Mouse (Mus musculus): ENCODE results near the gene Bag1.
"Not testable (repeated sequence)": the region's sequence is repeated elsewhere in the genome, so short reads cannot be mapped to it uniquely, and the experiment has no call there.

Gene Bag1

DNA sequence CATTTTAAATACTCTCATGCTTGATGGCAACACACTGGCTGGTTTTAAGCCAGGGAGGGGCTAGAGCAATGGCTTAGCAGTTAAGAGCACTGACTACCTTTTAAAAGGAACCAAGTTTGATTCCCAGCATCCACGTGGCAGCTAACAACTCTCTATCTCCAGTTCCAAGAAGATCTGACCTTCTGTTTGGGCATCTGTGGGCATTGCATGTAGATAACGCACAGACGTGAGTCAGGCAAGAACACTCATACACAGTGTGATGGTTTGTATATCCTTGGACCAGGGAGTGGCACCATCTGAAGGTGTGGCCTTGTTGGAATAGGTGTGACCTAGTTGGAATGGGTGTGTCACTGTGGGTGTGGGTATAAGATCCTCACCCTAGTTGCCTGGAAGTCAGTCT is 13.7 kb downstream of the Bag1 start:
- not testable (repeated sequence) for DNase-seq

DNA sequence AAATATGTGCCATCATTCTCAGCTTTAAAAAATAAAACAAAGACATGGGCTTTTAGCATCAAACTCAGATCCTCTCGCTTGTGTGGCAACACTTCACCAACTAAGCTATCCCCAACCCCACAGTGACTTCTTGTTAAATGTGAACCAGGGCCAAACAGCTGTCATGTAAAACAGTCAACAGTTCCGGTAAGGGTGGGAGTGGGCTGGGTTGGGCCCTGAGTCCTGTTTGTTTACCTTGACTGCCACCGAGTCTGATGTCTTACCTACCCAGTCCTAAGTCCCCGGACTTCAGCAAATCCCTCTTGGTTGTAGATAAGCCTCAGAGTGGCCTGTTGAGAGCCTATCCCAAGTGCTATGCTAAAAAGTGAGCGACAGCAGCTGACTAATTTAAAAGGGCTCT is 14.4 kb downstream of the Bag1 start:
- no peak for DNase-seq

DNA sequence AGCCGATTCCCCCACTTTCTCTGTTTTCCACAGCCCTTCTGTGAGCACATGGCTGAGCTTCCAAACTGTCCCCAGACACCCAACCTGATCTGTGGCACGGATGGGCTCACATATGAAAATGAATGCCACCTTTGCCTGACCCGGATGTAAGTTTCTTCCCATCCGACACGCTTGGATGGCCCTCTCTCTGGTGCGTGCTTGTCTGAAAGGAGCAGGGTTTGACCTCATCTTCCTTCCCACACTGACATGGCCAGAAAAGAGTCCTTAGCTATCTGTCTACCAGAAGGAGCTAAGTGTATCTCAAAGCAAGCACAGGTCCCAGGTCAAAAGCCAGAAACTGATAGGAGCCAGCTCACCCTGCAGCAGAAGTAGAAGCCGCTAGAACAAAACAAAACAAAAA is 19.0 kb downstream of the Bag1 start:
- DNase-seq, result no peak

DNA sequence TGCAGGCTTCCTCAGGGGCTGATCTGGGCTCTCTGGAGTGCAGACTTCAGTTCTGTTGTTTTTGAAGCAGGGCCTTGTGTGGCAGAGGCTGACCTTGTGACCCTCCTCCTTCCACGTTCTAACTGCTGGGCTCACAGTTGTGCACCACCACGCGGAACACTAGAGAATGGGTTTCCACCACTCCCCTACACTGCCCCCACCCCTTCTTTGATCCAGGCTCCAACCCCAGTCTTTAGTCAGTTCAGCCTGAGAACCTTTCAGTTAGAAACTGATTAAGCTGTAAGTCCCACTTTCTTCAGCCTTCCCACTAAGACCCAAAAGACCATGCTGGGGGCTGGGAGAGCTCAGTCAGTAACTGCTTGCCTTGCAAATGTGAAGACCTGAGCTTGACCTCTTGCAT is 22.5 kb downstream of the Bag1 start:
- DNase-seq, result no peak

DNA sequence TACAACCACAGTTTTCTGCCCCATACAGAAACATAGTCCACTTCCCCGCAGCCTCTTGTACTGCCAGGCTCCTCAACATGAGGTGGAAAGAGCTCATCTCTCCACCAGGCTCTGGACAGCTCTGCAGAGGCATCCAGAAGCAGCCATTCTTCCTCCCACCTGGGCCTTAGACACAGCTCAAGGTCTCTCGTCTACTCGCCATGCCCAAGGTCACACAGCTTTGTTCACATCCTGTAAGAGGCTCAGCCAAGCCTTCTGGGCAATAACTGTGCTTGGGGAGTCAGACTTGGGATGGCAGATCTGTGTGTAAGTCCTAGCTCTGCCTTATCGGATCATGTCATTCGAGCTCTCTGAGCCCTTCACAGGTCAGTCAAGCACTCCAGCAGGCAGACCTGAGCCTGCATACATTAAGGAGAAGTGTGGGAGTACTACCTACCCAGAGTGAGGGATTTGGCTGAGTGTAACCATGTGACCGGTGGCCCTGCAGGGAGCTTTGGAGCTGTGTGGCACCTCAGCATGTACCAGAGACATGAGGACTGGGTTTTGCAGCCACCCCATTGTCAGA is 24.9 kb downstream of the Bag1 start:
- DNase-seq, result no peak

DNA sequence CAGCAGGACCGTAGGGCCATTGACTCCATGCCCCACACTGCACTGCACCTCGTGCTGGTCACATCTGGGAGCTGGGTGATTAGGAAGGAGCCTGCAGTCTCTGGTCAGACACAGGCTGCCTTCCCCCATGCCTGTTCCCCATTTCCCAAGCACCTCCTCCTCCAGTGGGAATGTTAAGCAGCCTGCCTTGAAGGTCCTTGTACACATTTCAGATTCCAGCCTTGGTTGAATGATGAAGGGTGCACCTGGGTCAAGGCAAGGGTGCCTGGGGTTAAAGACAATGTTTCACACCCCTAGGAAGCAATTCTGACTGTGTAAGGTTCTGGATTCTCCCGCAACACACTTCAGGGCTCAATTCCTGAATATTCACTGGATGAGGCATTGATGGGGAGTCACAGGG is 26.8 kb downstream of the Bag1 start:
- DNase-seq, result peak; percentile 21

DNA sequence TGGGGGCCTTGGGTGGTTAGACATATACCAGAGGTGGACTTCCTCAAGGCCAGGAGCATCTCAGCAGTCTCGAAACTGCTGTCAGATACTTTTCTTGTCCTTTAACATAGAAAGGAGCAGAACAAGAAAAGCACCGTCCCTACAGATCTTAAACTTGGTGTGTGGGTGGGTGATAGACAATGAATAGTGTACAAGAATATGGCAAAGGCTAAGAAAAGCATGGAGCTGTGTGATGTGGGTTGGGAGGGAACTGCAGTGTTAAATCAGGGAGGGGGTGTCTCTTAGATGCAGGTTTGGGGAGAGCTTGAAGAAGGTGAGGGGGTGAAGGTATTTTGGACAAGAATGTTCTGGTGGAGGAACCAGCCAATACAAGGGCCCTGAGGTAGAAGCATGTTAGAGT is 27.5 kb downstream of the Bag1 start:
- no peak for DNase-seq

DNA sequence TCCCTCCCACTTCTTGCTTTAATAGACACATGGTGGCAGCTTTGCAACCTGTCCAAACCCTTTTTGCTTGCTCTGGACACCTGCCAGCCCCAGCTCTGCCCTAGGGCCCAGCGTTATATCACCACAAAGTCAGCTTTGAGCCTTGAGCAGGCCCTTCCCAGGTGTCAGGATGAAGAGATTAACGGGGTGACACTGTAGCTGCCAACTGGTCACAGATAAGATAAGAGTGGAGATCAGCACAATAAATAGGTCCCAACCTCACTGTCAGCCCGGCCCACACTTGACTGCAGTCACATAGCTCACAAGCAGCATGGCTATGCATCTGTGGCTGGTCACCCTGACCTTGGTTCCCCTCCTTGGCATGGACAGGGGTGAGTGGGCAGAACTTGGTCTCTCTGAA is 28.3 kb downstream of the Bag1 start, which contains the start of gene Spink4:
Gene Spink4, plus strand, starts transcription at position 268 of the 400 bp plus-strand sequence.
- DNase-seq, result peak; percentile 43

DNA sequence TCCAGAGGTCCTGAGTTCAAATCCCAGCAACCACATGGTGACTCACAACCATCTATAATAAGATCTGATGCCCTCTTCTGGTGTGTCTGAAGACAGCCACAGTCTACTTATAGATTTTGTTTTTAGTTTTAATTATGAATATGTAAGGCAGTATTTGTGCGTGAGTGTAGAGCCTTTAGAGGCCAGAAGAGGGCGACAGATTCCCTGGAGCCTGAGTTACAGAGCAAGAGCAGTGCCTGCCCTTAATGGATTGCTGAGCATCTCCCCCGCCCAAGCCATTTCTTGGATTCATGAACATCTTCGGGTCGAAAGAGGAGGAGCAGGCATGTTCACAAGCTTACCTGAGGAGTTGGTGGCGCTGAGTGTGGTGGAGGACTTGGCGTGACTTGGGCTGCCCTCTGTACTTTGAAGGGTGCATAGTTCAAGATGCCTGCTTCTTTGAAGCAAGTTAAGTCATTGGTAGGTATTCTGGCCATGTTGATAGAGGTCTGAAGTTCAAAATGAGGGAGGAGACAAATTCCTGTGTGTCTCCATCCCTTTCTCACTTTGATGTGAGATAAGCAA is 31.4 kb downstream of the Bag1 start:
- DNase-seq, result peak; percentile 15

DNA sequence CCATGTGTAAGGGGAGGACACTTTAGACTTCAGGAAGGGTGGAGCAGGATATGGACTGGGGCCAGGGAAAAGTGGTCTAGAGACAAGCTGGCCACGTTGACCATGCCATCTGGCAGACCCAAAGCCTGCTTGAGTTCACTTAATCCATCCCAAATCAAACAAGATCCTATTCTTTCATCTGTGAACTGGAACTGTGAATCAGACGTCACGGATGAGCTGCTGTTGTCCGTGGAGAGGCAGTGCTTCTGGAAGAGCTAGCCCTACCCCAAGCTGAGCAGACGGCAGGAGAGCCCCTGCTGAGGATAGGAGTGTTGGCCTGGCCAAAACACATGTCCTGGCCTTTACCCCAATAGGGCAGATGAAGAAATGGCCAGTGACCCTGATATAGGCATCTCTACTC is 32.1 kb downstream of the Bag1 start:
- DNase-seq, result no peak

DNA sequence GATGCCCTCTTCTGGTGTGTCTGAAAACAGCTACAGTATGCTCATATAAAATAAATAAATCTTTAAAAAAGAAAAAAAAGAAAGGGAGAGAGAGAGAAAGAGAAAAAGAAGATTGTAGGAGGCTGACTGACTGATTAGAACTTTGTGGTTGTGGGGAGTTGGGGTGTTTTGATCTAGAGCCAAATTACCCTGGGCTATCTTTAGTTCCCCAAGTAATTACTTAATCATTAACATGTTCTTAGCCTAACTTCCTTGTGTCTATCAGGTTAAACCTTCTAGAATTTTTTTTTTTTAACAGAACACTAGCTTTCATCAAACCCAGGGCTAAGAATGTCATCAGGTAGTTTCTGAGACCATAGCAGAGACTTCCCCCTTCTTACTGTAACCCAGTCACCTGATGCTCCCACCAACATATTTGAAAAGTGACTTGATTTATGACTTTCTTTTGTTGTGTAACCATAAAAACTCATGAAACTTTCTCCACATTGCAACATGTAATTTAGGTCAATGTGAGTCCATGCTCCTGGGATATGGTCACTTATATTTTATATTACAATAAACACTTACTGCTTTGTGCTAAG is 33.7 kb downstream of the Bag1 start:
- DNase-seq, result no peak

DNA sequence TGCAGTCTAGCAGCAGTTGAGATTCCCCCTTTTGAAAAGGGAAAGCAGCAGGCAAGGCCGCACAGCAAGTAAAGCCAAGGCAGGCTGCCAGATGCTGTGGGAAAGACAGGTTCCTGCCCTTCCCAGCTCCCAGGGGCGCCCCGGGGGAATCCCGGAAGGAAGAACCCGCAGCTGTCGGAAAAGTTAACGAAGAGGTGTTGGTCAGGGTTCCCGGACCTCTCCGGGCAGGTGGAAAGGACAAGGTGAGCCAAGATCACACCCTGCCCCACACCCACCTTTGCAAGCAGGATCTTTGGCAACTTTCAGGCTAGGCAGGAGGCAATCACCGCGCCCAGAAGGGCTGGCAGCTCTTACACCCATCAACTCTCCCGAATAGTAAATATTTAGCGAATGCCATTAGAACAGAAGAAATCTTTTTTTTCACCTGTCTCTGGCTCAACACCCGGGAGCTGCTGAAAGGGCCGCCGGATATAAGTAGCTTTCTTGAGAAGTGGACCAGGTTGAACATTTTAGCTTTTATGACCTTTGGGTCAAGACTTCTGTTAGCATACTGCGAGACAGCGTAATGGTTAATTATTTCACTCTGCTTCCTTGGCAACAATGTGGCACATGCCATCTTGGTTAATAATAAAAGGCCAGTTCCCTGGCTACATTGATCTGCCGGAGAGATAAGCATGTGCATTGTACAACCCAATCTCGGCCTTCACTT is 39.7 kb downstream of the Bag1 start:
- peak; percentile 79 for DNase-seq

DNA sequence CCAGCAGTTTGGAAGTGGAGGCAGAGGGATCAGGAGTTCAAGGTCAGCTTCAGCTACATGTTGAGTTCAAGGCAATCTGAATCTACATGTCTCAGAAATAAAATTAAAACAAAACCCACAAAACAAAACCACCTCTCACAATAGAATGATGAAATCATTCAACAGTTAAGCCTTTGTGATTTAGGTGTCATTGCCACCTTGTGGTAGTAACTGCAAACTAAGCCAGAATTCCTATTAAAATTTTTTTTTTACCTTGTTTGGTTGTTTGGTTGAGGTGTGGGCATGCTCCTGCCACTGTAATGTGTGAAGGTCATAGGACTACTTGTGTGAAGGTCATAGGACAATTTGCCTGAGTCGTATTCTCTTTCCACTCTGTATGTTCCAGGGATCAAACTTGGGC is 41.8 kb downstream of the Bag1 start:
- peak; percentile 61 for DNase-seq

DNA sequence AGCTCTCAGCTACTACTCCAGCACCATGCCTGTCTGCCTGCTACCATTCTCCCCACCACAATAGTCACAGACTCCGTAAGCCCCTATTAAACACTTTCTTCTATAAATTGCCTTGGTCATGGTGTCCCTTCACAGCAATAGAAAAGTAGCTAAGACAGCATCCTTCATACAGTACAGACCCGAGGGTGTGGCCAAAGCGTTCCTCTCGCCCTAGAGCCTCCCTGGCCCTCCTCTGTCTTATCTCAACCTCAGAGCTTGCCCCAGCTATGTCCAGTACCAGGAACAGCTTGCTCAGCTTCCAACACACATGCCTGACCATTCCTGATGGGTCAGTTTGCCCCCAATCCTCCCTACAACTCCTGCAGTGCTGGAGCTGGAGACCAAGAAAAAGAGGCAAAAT is 47.5 kb downstream of the Bag1 start:
- no peak for DNase-seq

DNA sequence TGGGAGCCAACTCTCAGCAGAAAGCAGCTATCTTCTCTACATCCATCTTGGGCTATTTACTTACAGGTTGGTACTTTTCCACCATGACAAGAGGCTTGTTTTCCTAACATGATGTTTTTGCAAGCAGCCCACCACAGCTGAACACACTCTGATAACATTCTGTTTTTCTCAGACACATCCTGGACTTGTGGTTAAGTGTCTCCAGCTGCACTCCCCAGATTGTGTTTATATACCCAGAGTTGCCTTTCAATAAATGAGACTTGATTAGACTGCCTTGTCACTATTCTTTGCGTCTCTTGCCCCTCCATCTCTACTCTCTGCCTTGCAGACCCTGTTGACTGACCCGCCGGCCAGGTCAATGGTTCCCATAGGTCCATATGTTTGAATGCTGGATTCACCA is 48.0 kb downstream of the Bag1 start:
- no peak for DNase-seq

DNA sequence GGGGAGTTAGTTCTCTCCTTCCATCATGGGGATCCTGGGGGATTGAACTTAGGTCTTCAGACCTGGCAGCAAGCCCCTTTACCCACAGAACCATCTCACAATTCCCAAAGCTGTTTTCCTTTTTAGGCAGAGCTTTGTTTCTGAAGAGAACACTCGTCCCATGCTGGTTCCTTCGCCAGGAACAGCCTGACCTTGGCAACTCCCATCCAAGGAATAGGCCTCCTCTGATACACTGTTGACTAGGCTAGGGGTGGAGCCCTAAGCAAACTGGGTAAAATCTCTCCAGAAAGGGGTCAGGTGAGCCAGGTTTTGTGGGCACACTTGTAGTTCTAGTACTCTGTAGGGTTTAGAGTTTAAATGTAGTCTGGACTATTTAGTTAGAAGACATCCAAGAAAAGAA is 48.8 kb downstream of the Bag1 start:
- DNase-seq, result no peak

DNA sequence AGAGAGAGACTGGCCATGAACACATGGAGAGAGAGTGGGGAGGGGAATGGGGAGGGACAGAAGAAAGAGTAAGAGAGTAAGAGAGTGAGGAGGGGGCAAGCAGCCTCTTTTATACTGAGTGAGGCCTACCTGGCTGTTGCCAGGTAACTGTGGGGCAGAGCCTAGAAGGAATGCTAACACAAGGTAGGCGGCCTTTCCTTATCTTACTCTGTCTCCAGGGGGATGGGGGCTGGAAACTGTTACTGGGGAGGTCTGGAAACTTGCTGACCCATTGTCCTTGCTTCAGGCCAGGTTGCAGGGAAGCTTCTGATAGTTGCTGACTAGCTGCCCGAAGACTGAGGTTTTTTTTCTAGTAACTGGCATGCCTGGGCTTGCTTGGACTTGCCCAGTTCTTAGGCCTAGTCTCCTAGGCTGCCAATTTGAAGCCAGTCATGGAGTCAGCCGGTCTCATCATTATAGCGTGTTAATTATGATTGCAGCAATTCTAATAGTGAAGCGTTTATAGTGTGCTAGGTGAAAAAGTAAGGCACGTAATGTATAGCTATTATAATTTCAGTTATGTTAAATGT is 49.5 kb downstream of the Bag1 start:
- DNase-seq, result peak; percentile 21

DNA sequence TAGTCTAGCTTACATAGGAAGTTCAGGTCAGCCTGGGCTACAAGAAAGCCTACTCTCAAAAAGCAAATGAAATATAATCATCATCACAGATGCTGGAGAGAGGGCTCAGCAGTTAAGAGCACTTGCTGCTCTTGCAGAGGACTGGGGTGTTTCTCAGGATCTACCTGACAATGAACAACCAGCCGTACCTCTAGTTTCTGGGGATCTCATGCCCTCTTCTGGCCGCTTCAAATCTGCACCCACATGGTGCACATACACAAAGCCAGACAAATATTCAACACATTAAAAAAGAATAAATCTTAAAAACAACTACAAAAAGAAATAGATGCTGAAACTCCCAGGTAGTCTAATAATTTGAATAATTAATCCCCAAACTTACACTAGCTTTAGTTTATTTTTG is 52.4 kb downstream of the Bag1 start:
- DNase-seq, result no peak

DNA sequence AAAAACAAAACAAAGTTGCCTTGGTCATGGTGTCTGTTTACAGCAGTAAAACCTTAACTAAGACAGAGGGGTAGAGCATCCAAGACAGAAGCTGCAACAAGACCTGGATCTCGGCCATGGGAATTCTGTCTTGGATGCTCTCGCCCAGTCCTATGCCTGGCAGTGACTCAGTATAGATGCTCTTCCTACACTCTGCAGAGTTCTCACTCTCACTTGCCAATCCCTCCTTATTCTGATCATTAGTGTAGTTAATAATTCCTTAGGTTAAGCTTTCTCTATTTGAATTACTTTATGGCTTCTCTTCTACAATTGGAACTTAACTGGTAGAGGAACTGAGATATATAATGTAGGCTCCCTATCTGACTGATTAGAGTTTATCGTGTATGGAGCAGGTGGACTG is 53.0 kb downstream of the Bag1 start:
- no peak for DNase-seq

DNA sequence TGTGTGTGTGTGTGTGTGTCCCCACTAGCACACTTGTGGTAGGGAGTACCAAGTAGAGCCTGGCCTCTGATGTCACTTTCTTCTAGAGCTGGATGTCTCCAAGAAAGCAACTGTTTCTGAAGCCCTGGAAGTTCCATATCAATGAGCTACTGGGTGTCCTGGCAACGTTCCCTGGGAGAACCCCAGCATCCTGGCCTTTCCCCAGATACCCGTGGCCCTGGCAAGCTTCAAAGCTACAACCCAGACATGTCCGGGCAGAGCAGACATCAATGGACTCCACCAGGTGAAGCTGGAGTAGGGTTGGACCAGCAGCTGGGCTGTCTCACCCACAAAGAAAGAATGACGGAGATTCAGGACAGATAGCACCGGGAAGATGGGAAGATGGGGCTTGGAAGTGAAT is 56.9 kb downstream of the Bag1 start:
- DNase-seq, result no peak

DNA sequence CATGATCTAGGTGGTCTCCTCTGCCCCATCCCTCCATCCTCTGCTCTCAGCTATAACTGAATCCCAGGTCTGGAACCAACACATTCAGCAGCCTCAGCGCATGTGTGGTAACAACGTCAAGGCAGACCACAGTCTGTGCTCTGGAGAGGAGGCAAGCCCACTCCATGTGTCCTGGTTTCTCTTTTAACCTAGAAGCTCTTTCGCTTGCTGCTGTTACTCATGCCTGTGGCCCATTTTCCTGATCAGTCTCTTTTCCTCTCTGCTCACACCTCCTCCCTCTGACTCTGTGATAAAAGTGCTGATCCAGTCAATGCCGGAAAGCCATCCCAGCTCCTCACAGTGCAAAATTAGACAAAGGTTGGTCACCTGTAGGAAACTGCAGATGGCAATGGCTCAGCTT is 58.1 kb downstream of the Bag1 start:
- DNase-seq, result no peak

DNA sequence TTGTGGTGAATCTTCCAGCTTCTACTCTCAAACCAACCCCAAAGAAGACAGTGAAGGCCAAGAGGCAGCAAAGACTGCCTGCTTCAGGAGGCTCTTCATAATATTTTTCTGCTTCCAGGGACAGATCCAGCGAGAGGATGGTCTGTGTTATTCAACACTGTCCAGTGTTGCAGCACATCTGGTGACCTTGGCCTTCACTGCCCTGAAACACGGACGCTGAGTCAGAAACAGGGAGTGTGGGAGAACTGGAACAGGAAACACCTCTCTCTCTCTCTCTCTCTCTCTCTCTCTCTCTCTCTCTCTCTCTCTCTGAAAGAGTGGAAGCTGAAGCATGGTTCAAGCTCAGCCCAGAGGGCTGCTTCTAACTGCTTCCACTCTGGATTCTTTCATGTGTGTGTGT is 58.8 kb downstream of the Bag1 start:
- DNase-seq, result peak; percentile 42

DNA sequence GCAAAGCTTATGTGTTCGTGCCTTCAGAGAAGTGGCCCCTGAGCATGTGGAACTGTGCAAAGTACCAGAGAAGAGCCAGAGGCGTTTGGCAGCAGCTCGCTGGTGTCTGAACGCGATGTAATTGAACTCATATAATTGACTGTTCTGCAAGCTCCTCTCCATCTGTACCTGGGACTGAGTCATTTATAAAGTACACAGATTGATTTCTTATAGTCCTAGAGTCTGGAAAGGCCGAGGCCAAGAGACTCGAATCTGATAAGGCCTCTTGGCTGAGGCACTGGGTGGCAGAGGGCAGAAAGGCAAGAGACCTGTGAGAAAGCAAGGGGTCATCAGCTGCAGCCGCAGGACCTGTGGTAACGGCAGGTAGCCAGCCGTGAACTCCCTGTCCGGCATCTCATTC is 59.3 kb downstream of the Bag1 start:
- DNase-seq, result no peak
